Mouse (Mus musculus): ENCODE data around the gene Hoga1. TPM values are rescaled to one million over a fixed set of nuclear protein-coding genes. Genes with fewer than 3 reads are reported as not detected.

The Hoga1 gene
- 1.6 TPM for polyA plus RNA-seq (2015; fragmentation: Illumina TruSeq; extraction: RNeasy Lipid Tissue Mini Kit (QIAGEN cat#74804); ENCODE audit: low read depth, low replicate concordance)

DNA sequence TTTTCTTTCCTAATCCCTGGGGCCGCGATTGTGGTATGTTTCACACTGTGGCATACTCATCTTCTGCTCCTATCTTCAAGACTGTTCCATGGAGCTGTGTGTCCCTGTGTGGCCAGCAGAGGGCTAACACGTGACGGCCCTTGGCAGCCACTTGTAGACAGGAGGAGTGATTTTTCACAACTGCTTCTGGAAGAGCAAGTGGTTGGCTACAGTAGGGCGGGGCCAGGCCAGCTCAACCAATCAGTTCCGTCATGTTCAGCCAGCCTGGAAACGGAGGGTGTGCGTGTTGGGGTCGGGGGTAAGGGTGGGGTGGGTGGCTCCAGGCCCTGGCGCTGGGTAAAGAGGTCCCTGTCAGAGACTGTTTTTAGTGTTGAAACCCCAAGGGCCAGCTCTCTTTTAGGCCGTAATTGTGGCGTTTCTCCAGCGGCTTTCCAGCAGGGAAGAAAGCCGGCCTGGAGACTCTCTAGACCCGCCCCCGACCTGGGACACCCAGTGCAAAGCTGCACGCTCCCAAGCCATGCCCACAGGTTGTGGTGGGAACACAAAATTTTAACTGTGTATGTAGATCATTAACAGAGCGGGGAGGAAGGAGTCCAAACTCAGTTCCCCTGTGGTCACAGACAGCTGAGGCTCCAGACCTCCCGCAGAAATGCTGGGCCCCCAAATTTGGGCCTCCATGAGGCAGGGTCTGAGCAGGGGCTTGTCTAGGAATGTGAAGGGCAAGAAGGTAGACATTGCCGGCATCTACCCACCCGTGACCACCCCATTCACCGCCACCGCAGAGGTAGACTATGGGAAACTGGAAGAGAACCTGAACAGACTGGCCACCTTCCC lies at the start of gene Hoga1:
Gene Hoga1 (plus strand): TSS at position 342 of the 834 bp plus-strand sequence.

DNA sequence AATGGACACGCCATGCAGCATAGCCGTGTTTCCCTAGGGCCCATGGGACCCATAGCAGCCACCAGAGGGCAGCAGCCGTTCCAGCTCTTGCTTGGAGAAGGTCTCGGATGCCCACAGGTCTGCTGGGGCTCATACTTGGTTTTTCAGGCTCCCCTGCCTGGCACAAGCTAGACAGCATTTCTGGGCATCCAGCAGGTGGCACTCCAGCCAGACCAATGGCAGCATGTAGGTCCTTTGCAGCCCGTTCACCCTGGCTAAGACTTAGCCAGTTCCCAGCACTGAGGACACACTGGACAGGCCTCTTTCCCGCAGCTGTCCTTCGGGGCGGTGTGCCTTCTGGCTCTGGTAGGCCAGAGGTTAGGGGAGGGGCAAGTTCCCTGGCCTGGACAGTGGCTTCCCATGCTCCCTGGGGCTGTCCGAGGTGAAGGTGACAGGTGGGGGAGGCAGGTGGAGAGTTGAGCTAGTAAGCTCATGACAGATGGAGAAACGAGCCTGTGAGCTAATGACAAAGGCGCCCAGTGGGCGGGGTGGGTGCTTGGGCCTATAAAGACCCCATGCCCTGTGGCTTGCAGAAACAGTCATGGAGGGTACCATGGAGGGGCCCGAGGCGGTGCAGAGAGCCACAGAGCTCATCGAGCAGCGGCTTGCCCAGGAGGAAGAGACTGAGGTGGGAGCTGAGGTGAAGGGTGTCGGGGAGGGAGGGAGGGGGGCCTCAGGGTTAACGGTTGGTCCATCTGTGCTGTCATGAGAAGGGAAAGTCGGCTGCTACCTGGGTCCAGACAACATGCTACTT lies 9.8 kb upstream of the Hoga1 start, which contains the start of gene Ankrd2:
Gene Ankrd2 (plus strand): TSS at position 545 of the 793 bp plus-strand sequence.

DNA sequence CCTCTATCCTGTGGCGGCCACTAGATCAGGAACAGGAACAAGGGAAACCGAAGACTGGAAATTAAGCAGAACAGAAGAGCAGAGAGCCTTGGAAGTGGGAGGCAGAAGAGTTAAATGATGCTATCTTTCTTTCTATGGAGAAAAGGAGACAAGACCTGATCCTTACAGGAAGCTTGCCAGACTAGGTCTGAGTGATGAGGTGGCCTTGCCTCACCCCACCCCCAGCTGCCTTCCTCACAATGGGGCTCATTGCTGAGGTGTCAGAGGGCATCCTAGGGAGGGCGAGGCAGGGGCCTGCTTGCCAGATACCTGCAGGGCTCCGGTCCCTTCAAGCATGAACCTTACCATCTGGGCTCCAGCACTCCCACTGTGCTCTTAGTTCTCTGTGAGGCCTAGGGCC lies 6.5 kb downstream of the Hoga1 start, which contains the start of gene 4933411K16Rik:
Gene 4933411K16Rik (plus strand): TSS at position 301 of the 400 bp plus-strand sequence.

DNA sequence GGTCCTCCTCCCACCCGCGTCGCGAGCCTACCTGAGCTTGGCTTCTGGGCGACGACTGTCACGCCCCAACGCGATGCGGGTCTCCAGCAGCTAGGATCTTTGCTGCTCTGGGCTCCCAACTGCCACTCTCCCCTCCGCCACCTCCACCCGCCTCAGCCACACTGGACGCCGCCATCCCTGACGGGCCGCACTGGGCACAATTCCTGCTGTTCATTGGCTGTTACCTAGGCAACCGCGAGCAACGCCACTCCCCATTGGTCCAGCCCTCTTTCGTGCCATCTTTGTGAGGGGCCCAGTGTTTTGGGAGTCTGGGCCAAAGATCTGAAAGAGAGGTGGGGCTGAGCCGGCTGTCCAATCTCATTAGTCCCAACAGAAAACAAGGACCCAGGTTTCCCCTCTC lies 40.8 kb downstream of the Hoga1 start, which contains the start of gene Morn4:
Gene Morn4 (minus strand): TSS at position 192 of the 400 bp plus-strand sequence.

DNA sequence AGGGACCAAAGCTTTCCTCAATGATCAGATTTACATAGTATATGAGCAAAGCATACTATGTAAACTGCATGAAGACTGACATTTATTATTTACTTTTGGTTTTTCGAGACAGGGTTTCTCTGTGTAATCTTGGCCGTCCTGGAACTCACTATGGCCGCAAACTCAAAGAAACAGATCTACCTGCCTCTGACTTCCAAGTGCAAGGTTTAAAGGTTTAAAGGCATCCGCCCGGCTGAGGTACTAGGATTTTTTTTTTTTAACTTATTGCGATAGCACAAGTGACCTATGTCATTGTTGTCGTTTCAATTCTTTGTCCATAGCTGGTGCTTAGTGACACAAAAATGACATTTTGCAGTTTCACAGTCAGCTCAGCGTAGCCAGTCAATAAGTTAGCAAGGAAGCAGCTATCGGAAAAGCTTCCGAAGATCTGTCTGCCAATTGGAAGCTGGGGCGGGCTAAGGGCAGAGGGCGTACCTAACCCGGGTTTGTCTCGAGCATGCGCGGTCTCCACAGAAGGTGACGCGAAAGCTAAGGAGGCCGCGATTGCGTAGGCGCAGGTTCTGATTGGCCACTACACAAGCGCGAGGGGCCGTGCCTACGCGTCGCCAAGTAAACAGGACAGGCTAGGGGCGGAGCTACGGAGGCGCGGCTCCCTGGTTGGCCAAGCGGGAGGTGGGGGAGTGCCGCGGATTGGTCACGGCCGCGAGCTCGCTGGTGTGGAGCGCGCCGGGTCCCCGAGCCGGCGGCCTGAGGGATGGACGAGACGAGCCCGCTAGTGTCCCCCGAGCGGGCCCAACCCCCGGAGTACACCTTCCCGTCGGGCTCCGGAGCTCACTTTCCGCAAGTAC lies 44.6 kb downstream of the Hoga1 start, which contains the start of gene Pi4k2a:
Gene Pi4k2a (plus strand): TSS at position 723 of the 848 bp plus-strand sequence.

Other genes with a start within 250 kb of the Hoga1 start
- 2.4 TPM for gene Arhgap19, start 243.6 kb upstream of the Hoga1 start, polyA plus RNA-seq (2015; fragmentation: Illumina TruSeq; extraction: RNeasy Lipid Tissue Mini Kit (QIAGEN cat#74804); ENCODE audit: low read depth, low replicate concordance)
- gene Frat1, start 215.6 kb upstream of the Hoga1 start, polyA plus RNA-seq (2015; fragmentation: Illumina TruSeq; extraction: RNeasy Lipid Tissue Mini Kit (QIAGEN cat#74804); ENCODE audit: low read depth, low replicate concordance), result 7.6 TPM
- 3.2 TPM for gene Frat2, start 197.5 kb upstream of the Hoga1 start, polyA plus RNA-seq (2015; fragmentation: Illumina TruSeq; extraction: RNeasy Lipid Tissue Mini Kit (QIAGEN cat#74804); ENCODE audit: low read depth, low replicate concordance)
- 18.4 TPM for gene Rrp12, start 149.4 kb upstream of the Hoga1 start, polyA plus RNA-seq (2015; fragmentation: Illumina TruSeq; extraction: RNeasy Lipid Tissue Mini Kit (QIAGEN cat#74804); ENCODE audit: low read depth, low replicate concordance)
- gene Pgam1, start 133.7 kb upstream of the Hoga1 start, polyA plus RNA-seq (2015; fragmentation: Illumina TruSeq; extraction: RNeasy Lipid Tissue Mini Kit (QIAGEN cat#74804); ENCODE audit: low read depth, low replicate concordance), result 759 TPM
- gene Exosc1, start 112.2 kb upstream of the Hoga1 start, polyA plus RNA-seq (2015; fragmentation: Illumina TruSeq; extraction: RNeasy Lipid Tissue Mini Kit (QIAGEN cat#74804); ENCODE audit: low read depth, low replicate concordance), result 26.2 TPM
- 47.2 TPM for gene Zdhhc16, start 112.1 kb upstream of the Hoga1 start, polyA plus RNA-seq (2015; fragmentation: Illumina TruSeq; extraction: RNeasy Lipid Tissue Mini Kit (QIAGEN cat#74804); ENCODE audit: low read depth, low replicate concordance)
- gene Mms19, start 64.5 kb upstream of the Hoga1 start, polyA plus RNA-seq (2015; fragmentation: Illumina TruSeq; extraction: RNeasy Lipid Tissue Mini Kit (QIAGEN cat#74804); ENCODE audit: low read depth, low replicate concordance), result 21.3 TPM
- 12.3 TPM for gene Ubtd1, start 63.8 kb upstream of the Hoga1 start, polyA plus RNA-seq (2015; fragmentation: Illumina TruSeq; extraction: RNeasy Lipid Tissue Mini Kit (QIAGEN cat#74804); ENCODE audit: low read depth, low replicate concordance)
- 0.43 TPM for gene Ankrd2, start 9.6 kb upstream of the Hoga1 start, polyA plus RNA-seq (2015; fragmentation: Illumina TruSeq; extraction: RNeasy Lipid Tissue Mini Kit (QIAGEN cat#74804); ENCODE audit: low read depth, low replicate concordance)
- gene 4933411K16Rik, start 6.6 kb downstream of the Hoga1 start, polyA plus RNA-seq (2015; fragmentation: Illumina TruSeq; extraction: RNeasy Lipid Tissue Mini Kit (QIAGEN cat#74804); ENCODE audit: low read depth, low replicate concordance), result not detected
- gene Morn4, start 40.7 kb downstream of the Hoga1 start, polyA plus RNA-seq (2015; fragmentation: Illumina TruSeq; extraction: RNeasy Lipid Tissue Mini Kit (QIAGEN cat#74804); ENCODE audit: low read depth, low replicate concordance), result 66.3 TPM
- gene Pi4k2a, start 44.9 kb downstream of the Hoga1 start, polyA plus RNA-seq (2015; fragmentation: Illumina TruSeq; extraction: RNeasy Lipid Tissue Mini Kit (QIAGEN cat#74804); ENCODE audit: low read depth, low replicate concordance), result 59.5 TPM
- gene Avpi1, start 83.4 kb downstream of the Hoga1 start, polyA plus RNA-seq (2015; fragmentation: Illumina TruSeq; extraction: RNeasy Lipid Tissue Mini Kit (QIAGEN cat#74804); ENCODE audit: low read depth, low replicate concordance), result 59.4 TPM
- 7.0 TPM for gene Marveld1, start 101.8 kb downstream of the Hoga1 start, polyA plus RNA-seq (2015; fragmentation: Illumina TruSeq; extraction: RNeasy Lipid Tissue Mini Kit (QIAGEN cat#74804); ENCODE audit: low read depth, low replicate concordance)
- gene Zfyve27, start 118.3 kb downstream of the Hoga1 start, polyA plus RNA-seq (2015; fragmentation: Illumina TruSeq; extraction: RNeasy Lipid Tissue Mini Kit (QIAGEN cat#74804); ENCODE audit: low read depth, low replicate concordance), result 73.0 TPM
- gene Sfrp5, start 156.6 kb downstream of the Hoga1 start, polyA plus RNA-seq (2015; fragmentation: Illumina TruSeq; extraction: RNeasy Lipid Tissue Mini Kit (QIAGEN cat#74804); ENCODE audit: low read depth, low replicate concordance), result 4.1 TPM
- 97.3 TPM for gene Golga7b, start 202.0 kb downstream of the Hoga1 start, polyA plus RNA-seq (2015; fragmentation: Illumina TruSeq; extraction: RNeasy Lipid Tissue Mini Kit (QIAGEN cat#74804); ENCODE audit: low read depth, low replicate concordance)

Measured in brain, adult 10 weeks (tissue).